Mouse (Mus musculus) 416B (cell line): ENCODE results near the gene Mettl7a2.
"Not testable (repeated sequence)": the region's sequence is repeated elsewhere in the genome, so short reads cannot be mapped to it uniquely, and the experiment has no call there.

ENCODE experiments used
- DNase-seq: peaks from one replicate; pipeline ENCODE4 v3.0.0; 2011; ENCODE audit warnings: low read depth

Mettl7a2 gene

DNA sequence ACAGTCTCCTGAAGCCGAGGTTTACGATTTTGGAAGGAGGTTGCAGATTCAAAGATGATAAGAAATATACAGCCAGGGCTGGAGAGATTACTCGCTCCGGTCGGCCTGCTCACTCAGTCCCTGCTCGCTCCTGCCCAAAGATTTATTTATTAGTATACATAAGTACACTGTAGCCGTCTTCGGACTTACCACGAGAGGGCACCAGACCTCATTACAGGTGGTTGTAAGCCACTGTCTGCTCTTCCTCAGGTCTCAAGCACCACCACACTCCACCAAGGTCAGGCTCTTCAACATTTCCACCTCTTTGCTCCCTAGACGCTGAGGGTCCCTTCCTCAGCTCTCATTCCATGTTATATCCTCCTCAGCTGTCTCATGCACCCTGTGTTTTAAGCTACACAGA is 15.2 kb upstream of the Mettl7a2 start:
- DNase-seq = peak; percentile 80

DNA sequence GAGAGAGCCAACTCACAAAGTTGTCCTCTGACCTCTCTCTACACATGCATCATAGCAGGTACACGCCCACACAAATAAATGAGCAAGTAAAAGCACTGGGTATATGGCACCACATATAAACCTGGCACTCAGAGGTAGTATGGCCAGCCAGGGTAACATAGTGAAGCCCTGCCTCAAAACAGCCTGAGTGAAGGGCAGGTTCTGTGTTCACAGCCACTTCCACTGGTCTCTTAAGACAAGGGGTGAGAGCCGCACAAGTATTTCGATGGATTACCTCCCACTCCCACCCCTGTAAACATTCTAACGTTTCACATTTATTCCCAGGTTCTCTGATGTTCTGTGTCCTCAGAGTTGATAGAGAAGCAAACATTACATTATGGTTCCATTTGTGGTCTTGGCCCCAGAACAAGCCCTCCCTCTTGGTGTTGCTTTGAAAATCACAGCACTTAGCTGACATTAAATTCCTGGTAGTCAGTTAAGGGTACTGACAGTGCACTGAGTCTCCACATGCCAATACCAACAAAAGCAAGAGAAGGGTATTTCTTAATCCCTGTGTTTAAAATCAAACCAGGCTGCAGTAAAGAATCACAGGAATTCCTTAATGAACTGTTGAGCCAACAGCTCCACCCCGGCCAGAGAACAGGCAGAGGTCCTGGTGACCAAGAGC is 11.6 kb upstream of the Mettl7a2 start:
- DNase-seq = not testable (repeated sequence)

DNA sequence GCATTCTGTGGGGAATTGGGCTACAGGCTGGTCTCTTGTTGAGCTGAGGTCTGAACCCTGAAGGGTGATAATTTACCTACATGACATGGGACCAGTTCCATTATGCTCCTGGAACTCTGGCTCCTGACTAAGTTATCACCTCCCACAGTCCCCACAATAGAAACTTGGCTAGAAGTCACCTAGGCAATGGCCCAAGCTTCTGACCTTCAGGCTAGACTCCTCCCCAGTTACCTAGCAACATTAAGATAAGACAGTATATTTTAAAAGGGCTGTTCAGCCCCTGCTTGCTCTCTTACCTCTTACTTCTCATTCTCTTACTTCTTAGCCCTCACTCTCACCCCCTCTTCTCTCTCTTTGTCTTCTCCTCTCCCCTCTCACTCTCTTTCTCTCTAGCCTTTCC is 7.5 kb upstream of the Mettl7a2 start:
- DNase-seq = no peak

DNA sequence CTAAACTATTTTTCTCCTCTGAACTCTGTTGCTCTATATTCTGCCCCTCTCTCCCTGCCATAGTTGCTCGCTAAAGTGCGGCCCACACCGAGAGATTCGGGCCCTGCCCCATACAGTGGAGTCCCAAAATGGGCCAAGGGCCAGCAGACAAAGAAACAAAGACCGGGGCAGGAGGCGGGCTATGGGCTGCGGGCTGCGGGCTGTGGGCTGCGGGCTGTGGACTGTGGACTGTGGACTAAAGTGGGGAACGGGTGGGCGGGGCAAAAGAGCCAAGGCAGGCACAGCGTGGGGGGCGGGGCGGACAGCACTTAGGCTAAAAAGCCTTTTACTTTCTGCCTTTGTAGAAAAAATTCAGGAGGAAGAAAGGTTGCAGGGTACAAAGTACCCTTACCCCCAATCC is 6.2 kb upstream of the Mettl7a2 start:
- no peak for DNase-seq

DNA sequence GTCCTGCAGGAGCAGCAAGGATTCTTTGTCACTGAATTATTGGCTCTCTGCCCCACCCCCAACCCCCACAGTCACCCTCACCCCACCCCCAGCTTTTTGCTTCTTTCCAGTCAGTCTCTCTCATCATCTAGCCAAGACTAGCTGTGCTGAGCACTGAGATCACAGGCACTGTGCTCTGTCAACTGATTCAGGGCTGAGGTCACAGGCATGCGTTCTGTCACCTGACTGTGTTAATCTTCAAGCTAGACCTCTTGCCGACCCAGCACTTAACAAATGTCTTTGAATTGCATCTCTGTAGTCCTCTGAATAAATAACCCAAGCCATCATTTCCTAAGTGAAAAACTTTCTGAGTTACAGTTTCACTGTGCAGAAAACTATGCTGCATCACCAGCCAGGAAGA is 3.5 kb upstream of the Mettl7a2 start:
- no peak for DNase-seq

- DNase-seq = no peak
Measured at GRCm38 (mm10) chr15:100351501-100352060, 1.4 kb upstream of the Mettl7a2 start.

GRCm38 (mm10) chr15:100353399-100353798 is 399 bp downstream of the Mettl7a2 start:
- not testable (repeated sequence) for DNase-seq

- no peak for DNase-seq
Measured at GRCm38 (mm10) chr15:100355876-100356275, 2.9 kb downstream of the Mettl7a2 start.

- DNase-seq = no peak
Measured at GRCm38 (mm10) chr15:100364242-100364641, 11.2 kb downstream of the Mettl7a2 start, which contains the start of gene Higd1c. Higd1c (plus strand) TSS chr15:100364542.

- not testable (repeated sequence) for DNase-seq
Measured at GRCm38 (mm10) chr15:100365967-100366366, 13.0 kb downstream of the Mettl7a2 start.

GRCm38 (mm10) chr15:100367119-100367518 is 14.1 kb downstream of the Mettl7a2 start:
- no peak for DNase-seq

DNA sequence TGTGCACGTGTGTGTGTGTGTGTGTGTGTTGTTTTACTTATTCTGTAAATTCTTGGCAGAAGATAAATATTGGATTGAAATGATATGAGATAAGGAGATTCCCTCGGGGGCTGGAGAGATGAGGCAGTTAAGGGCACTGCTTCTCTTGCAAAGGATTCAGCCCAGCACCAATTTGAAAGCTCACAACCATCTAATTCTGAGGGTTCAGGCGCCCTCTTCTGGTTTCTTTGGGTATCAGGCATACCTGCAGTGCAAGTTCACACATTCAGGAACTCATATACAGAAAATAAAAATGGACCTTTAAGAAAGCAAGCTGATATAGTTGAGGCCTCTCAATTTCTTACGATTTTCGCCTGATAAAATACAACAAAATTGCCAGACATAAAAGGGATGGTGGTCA is 22.1 kb downstream of the Mettl7a2 start:
- DNase-seq = peak; percentile 78

- not testable (repeated sequence) for DNase-seq
Measured at GRCm38 (mm10) chr15:100377847-100378505, 25.0 kb downstream of the Mettl7a2 start.

- no peak for DNase-seq
Measured at GRCm38 (mm10) chr15:100379658-100380057, 26.7 kb downstream of the Mettl7a2 start.

- no peak for DNase-seq
Measured at GRCm38 (mm10) chr15:100380104-100380503, 27.1 kb downstream of the Mettl7a2 start.

DNA sequence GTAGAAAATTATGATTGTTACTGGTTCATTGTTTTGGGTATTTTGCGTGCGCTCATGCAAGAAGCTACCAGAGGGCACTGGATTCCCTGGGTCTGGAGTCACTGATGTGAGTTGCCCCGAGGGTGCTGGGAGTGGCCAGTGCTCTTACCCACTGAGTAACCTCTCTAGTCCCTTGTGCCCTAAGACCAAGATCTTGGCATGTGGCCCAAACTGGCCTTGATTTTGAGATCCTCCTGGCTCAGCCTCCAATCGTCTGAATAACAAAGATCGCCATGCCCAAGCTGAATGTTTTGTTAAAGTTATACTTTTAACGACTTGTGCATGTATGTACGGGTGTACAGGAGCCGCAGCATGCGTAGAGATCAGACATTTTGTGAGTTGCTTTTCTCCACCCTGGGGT is 32.7 kb downstream of the Mettl7a2 start:
- DNase-seq = no peak

DNA sequence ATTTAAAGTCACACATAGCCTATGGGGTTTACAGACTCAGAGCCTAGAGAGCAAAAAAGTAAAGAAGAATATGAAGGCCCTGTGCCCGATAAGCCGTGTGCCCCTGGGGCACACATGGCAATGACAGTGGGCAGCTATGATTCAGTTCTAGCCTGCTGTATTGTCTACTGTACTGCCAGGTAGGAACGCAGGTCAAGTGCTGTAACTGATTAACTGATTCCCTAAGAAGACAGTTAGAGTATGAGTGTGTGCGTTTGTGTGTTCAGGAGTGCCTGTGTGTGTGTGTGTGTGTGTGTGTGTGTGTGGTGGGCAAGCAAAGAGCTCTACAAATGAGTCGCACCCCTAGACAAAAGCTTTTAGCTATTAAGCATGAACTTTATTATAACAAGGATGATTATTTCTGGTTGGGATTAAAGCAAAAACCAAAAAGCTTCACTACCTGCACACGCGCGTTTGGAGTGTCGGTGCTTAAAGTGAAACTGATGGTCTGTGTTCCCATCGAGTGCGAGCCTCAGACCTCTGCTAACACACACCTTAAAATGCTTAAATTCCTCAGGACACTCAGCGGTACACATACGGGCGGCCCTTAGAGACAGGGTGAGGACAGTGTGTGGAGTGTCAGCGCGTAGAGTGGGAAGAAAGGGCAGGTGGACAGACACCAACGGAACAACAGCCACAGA is 34.7 kb downstream of the Mettl7a2 start:
- no peak for DNase-seq

- DNase-seq = peak; percentile 38
Measured at GRCm38 (mm10) chr15:100388224-100388835, 35.3 kb downstream of the Mettl7a2 start.

DNA sequence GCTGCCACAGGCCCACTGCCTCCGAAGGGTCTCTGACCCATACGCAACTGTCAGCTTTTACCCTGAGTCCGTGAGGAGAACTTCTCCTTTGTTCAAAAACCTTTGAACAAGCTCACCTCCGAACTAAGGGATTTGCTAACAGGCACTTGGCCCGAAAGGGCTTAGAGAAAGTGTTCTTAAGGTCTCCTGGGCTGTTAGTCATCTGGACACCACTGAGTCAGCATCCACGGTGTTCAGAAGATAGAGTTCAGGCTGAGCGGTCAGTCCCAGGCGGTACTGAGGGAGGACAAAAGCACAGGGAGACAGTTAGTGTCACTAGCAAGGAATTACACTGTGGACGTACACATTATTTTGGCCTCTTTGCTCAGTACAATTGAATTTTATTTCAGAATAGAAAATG is 35.9 kb downstream of the Mettl7a2 start:
- DNase-seq = no peak

GRCm38 (mm10) chr15:100391066-100391465 is 38.1 kb downstream of the Mettl7a2 start:
- no peak for DNase-seq

DNA sequence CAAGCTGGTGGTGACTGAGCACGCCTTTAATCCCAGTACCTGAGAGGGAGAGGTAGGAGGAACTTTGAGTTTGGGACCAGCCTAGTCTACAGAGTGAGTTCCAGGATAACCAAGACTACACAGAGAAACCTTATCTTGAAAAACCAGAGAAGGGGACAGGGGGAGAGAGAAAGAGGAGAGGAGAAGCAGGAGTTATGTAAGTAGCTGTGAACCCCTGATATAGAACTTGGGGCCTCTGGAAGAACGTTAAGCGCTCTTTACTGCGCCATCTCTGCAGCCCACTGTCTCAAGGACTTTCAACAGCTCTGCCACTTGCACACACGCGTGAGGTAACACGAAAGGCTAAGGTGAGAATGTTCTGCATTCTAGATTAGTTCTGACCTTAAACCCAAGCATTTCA is 38.6 kb downstream of the Mettl7a2 start:
- no peak for DNase-seq

- no peak for DNase-seq
Measured at GRCm38 (mm10) chr15:100393016-100393415, 40.0 kb downstream of the Mettl7a2 start.
